Mouse (Mus musculus) intestine, postnatal 0 days (tissue): ENCODE data around the gene Dis3l2. TPM values are rescaled to one million over a fixed set of nuclear protein-coding genes. Genes with fewer than 3 reads are reported as not detected.

Experiments used
- ATAC-seq: fragments of 200-750 bp; cut with Nextera tagmentation; 2 replicates; pipeline ENCODE4 v1.8.0; 2017; ENCODE audit warnings: mild to moderate bottlenecking, moderate TSS enrichment, moderate library complexity
- H3K27ac ChIP-seq: fragments of 300-500 bp; sonication (generic); 2 replicates; pipeline ENCODE4 v1.5.1; 2014; ENCODE audit warnings: mild to moderate bottlenecking, low read depth, low read length, moderate library complexity
- H3K27me3 ChIP-seq: fragments of 300-500 bp; sonication (generic); replicated peaks from 2 replicates; pipeline ENCODE4 v1.6.1; 2014; ENCODE audit warnings: low read length, mixed read lengths; ENCODE audit not compliant: control insufficient read depth, insufficient read depth
- H3K36me3 ChIP-seq: fragments of 300-500 bp; sonication (generic); 2 replicates; pipeline ENCODE4 v1.6.1; 2014; ENCODE audit warnings: mild to moderate bottlenecking, moderate library complexity; ENCODE audit not compliant: control insufficient read depth, insufficient read depth
- H3K4me1 ChIP-seq: fragments of 300-500 bp; sonication (generic); replicated peaks from 2 replicates; pipeline ENCODE4 v1.6.1; 2014; ENCODE audit warnings: antibody characterized with exemption, low read length, mixed read lengths; ENCODE audit not compliant: control insufficient read depth, insufficient read depth
- H3K4me2 ChIP-seq: fragments of 300-500 bp; sonication (generic); replicated peaks from 2 replicates; pipeline ENCODE4 v1.6.1; 2014; ENCODE audit warnings: low read depth, mild to moderate bottlenecking, moderate library complexity
- H3K4me3 ChIP-seq: fragments of 300-500 bp; sonication (generic); 2 replicates; pipeline ENCODE4 v1.5.1; 2014; ENCODE audit warnings: low read depth, low read length
- H3K9ac ChIP-seq: fragments of 300-500 bp; sonication (generic); 2 replicates; pipeline ENCODE4 v1.6.1; 2014; ENCODE audit warnings: mild to moderate bottlenecking, low read depth, low read length
- H3K9me3 ChIP-seq: fragments of 300-500 bp; sonication (generic); 2 replicates; pipeline ENCODE4 v1.6.1; 2016; ENCODE audit warnings: mixed run types; ENCODE audit not compliant: control insufficient read depth
- CTCF ChIP-seq: sonication (generic); IDR thresholded peaks from 2 replicates; pipeline ENCODE4 v1.5.1; 2016; ENCODE audit warnings: low read depth, mild to moderate bottlenecking, control low read depth, antibody characterized with exemption, moderate library complexity
- WGBS: fragments of 180-500 bp; shearing (Covaris S2); extraction: QIAGEN DNeasy Blood & Tissue Kit; methylation state at CpG from one replicate; pipeline ENCODE4 v1.1.7; 2014; 5-methylcytosine and 5-hydroxymethylcytosine counted together
- polyA plus RNA-seq: library from polyadenylated mRNA; unstranded; fragments of >200 nt; fragmentation: Nextera tagmentation; extraction: Ambion mirVana; gene quantifications from 2 replicates; pipeline ENCODE4 v1.2.1, GENCODE M21; 2015

Dis3l2 gene
- polyA plus RNA-seq, 1 experiment from 2014 or later = 11.7 TPM

GRCm38 (mm10) chr1:86977018-86977417, 273.4 kb downstream of the Dis3l2 start:
- H3K4me1 ChIP-seq = no peaks in the 10 kb centered on the region
- no peaks in the 10 kb centered on the region for H3K27me3 ChIP-seq
- H3K9ac ChIP-seq = no peak overlapping the region
- 91% methylated on average over 1 of the region's 1 CpGs for WGBS
- TF ChIP-seq CTCF = no peak
- ATAC-seq = no peak
- no peak overlapping the region for H3K4me3 ChIP-seq
- no peak overlapping the region for H3K4me2 ChIP-seq
- H3K27ac ChIP-seq = no peak overlapping the region
- no peaks in the 10 kb centered on the region for H3K9me3 ChIP-seq
- no peaks in the 10 kb centered on the region; the same call in 1 of the 2 replicates for H3K36me3 ChIP-seq

DNA sequence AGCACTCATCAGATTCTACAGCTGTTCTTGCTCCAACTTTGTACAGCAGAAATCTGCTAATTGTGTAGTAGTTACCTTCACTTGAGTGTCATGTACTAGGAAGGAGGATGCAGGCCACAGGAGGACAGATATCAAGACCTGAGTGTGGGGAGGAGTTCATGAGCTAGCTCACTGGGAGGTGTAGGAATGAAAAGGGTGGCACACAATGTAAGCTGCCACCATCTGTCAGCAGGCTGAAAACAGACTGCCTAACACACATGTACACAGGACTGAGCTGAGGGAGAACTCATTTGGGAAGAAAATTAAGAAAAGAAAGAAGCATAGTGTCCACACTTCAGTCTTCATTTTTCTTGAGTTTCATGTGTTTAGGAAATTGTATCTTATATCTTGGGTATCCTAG, 282.8 kb downstream of the Dis3l2 start:
- Histone ChIP-seq H3K9ac (no peak overlapping the region), H3K36me3 (no peaks in the 10 kb centered on the region), H3K9me3 (no peaks in the 10 kb centered on the region), H3K4me1 (no peaks in the 10 kb centered on the region), H3K27me3 (no peaks in the 10 kb centered on the region), H3K4me2 (no peak overlapping the region), H3K4me3 (no peak overlapping the region), H3K27ac (no peak overlapping the region)
- no peak for TF ChIP-seq CTCF
- no peak for ATAC-seq

DNA sequence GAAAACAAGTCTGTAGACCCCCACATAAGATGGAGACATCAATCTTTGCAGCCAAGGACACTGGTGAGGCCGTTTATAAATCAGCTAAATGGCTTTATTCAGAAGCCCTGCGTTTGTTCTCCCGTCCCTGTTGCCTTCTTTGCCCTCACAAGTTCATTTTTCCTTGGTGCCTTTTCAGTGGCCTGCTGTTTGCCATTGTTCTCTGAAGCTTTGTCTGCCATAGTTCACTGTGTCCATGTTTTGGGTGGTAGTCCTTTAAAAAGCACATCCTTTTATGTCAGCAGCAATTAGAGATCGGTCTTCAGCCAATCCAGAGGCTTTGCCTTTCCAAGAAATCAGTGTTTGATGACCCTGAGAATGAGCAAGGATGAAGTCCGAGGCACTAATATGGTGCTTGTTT, 289.2 kb downstream of the Dis3l2 start:
- Histone ChIP-seq H3K9ac (no peak overlapping the region), H3K4me2 (no peak overlapping the region), H3K9me3 (no peaks in the 10 kb centered on the region), H3K4me3 (no peak overlapping the region), H3K27ac (no peak overlapping the region), H3K36me3 (no peaks in the 10 kb centered on the region), H3K4me1 (no peaks in the 10 kb centered on the region), H3K27me3 (no peaks in the 10 kb centered on the region)
- ATAC-seq = no peak
- 77% methylated on average over 5 of the region's 5 CpGs for WGBS
- TF ChIP-seq CTCF = no peak

DNA sequence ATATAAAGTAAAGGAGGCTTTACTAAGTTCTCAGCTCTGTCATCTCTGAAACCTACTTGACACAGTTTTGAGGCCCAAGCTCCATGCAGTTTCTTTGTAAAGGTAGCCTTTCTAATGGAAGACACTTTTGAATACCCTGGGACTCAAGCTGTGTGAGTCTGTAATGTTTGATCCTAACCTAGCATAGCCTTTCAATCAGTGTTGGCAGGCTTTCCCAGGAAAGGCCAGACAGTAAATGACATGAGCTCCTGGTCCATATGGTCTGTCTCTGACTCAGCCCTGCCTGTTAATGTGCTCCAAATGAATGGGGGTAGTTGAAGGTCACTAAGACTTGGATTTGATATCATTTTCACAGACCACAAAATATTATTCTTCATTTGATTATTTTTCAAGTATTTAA, 290.4 kb downstream of the Dis3l2 start:
- TF ChIP-seq CTCF = no peak
- no peaks in the 10 kb centered on the region for H3K27me3 ChIP-seq
- no peaks in the 10 kb centered on the region for H3K36me3 ChIP-seq
- no peak for ATAC-seq
- H3K4me1 ChIP-seq = no peaks in the 10 kb centered on the region
- H3K27ac ChIP-seq = no peak overlapping the region
- no peak overlapping the region for H3K4me2 ChIP-seq
- H3K9ac ChIP-seq = no peak overlapping the region
- no peaks in the 10 kb centered on the region for H3K9me3 ChIP-seq
- no peak overlapping the region for H3K4me3 ChIP-seq

GRCm38 (mm10) chr1:86998051-86998450, 294.4 kb downstream of the Dis3l2 start:
- Histone ChIP-seq H3K4me3 (no peak overlapping the region), H3K9ac (no peak overlapping the region), H3K9me3 (no peaks in the 10 kb centered on the region), H3K4me2 (no peak overlapping the region), H3K27ac (no peak overlapping the region), H3K36me3 (no peaks in the 10 kb centered on the region), H3K4me1 (no peaks in the 10 kb centered on the region), H3K27me3 (no peaks in the 10 kb centered on the region)
- ATAC-seq = no peak
- 88% methylated on average over 2 of the region's 2 CpGs for WGBS
- no peak for TF ChIP-seq CTCF

GRCm38 (mm10) chr1:87001365-87001764, 297.8 kb downstream of the Dis3l2 start:
- Histone ChIP-seq H3K4me1 (no peaks in the 10 kb centered on the region), H3K27me3 (no peaks in the 10 kb centered on the region), H3K27ac (no peak overlapping the region), H3K9ac (no peak overlapping the region), H3K4me3 (no peak overlapping the region), H3K4me2 (no peak overlapping the region), H3K36me3 (no peaks in the 10 kb centered on the region), H3K9me3 (no peaks in the 10 kb centered on the region)
- ATAC-seq = no peak
- TF ChIP-seq CTCF = no peak
- 79% methylated on average over 5 of the region's 5 CpGs for WGBS

DNA sequence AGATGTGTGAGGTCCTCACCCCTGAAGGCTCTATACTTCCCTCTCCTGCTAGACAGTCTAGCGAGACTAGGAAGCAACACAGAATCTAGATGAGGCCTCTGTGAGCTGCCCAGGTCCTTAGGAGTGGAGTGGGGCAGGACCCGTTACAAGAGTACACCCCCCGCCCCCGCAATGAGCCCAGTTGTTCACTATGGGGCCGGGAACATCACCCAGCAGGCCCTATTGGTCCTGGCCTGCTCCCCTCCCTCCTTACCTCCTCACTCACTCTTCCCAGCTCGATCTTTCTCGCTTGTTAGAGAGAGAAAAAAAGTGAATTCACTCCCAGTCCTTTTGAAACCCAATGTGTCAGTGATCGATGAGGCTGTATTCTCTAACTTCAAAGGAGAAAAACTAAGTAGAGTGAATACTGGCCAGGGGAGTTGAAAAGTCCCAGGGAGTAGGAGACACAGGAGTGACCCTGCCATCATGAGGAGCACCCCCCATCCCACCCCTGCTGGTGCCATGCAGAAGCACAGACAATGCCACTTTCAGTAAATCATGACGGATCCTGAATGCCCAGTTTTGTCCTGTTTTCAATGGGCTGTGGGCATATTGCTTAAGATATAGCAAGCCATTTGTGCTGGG, 299.0 kb downstream of the Dis3l2 start:
- H3K4me1 ChIP-seq = no peaks in the 10 kb centered on the region
- no peak overlapping the region for H3K4me3 ChIP-seq
- no peak for ATAC-seq
- H3K9me3 ChIP-seq = no peaks in the 10 kb centered on the region
- H3K36me3 ChIP-seq = no peaks in the 10 kb centered on the region
- H3K27ac ChIP-seq = no peak overlapping the region
- no peaks in the 10 kb centered on the region for H3K27me3 ChIP-seq
- no peak overlapping the region for H3K4me2 ChIP-seq
- TF ChIP-seq CTCF = no peak
- WGBS = 67% methylated on average over 9 of the region's 9 CpGs
- H3K9ac ChIP-seq = no peak overlapping the region
